Mouse (Mus musculus): ENCODE data around the gene Thbs1. TPM values are rescaled to one million over a fixed set of nuclear protein-coding genes. Genes with fewer than 3 reads are reported as not detected.
"Not testable (repeated sequence)": the region's sequence is repeated elsewhere in the genome, so short reads cannot be mapped to it uniquely, and the experiment has no call there.

Thbs1 gene
- polyA plus RNA-seq, 1 experiment from 2014 or later: 38.3 TPM

GRCm38 (mm10) chr2:118125943-118126470 lies 14.3 kb downstream of the Thbs1 start:
- WGBS: 43% methylated on average over 7 of the region's 7 CpGs
- peaks cover 50% of the 10 kb centered on the region for H3K36me3 ChIP-seq
- H3K9ac ChIP-seq: 0 out of 2 replicates have a peak overlapping the region, but pooled peaks have one; percentile 17
- H3K27ac ChIP-seq: peak overlapping the region; percentile 52
- H3K4me1 ChIP-seq: peaks cover 37% of the 10 kb centered on the region
- H3K4me2 ChIP-seq: peak overlapping the region; percentile 12; the same call in 1 of the 2 replicates
- no peak overlapping the region for H3K4me3 ChIP-seq (replicated peaks)
- H3K27me3 ChIP-seq: no peaks in the 10 kb centered on the region
- ATAC-seq (replicated peaks; ENCODE audit: low FRiP score): no peak
- no peaks in the 10 kb centered on the region for H3K9me3 ChIP-seq (replicated peaks)

GRCm38 (mm10) chr2:118127516-118128288 lies 16.0 kb downstream of the Thbs1 start:
- ATAC-seq (replicated peaks; ENCODE audit: low FRiP score): no peak
- H3K4me1 ChIP-seq: peaks cover 37% of the 10 kb centered on the region
- no peaks in the 10 kb centered on the region for H3K27me3 ChIP-seq
- 78% methylated on average over 5 of the region's 5 CpGs for WGBS
- no peak overlapping the region for H3K4me3 ChIP-seq (replicated peaks)
- no peak overlapping the region for H3K4me2 ChIP-seq
- no peaks in the 10 kb centered on the region for H3K9me3 ChIP-seq (replicated peaks)
- no peak overlapping the region for H3K9ac ChIP-seq
- 0 out of 2 replicates have a peak overlapping the region, but pooled peaks have one; percentile 32 for H3K27ac ChIP-seq
- H3K36me3 ChIP-seq: peaks cover 33% of the 10 kb centered on the region

GRCm38 (mm10) chr2:118128313-118128712 lies 16.6 kb downstream of the Thbs1 start:
- Histone ChIP-seq H3K9me3 (replicated peaks) (no peaks in the 10 kb centered on the region), H3K4me3 (replicated peaks) (no peak overlapping the region), H3K4me1 (peaks cover 37% of the 10 kb centered on the region), H3K27ac (no peak overlapping the region), H3K4me2 (no peak overlapping the region), H3K9ac (no peak overlapping the region), H3K36me3 (peaks cover 27% of the 10 kb centered on the region), H3K27me3 (no peaks in the 10 kb centered on the region)
- WGBS: 23% methylated on average over 3 of the region's 3 CpGs
- no peak for ATAC-seq (replicated peaks; ENCODE audit: low FRiP score)

GRCm38 (mm10) chr2:118137071-118137470 lies 25.4 kb downstream of the Thbs1 start:
- 82% methylated on average over 9 of the region's 9 CpGs for WGBS
- no peak for ATAC-seq (replicated peaks; ENCODE audit: low FRiP score)
- Histone ChIP-seq H3K4me3 (replicated peaks) (no peak overlapping the region), H3K9ac (no peak overlapping the region), H3K27me3 (no peaks in the 10 kb centered on the region), H3K9me3 (replicated peaks) (no peaks in the 10 kb centered on the region), H3K27ac (no peak overlapping the region), H3K4me2 (no peak overlapping the region), H3K4me1 (no peaks in the 10 kb centered on the region), H3K36me3 (no peaks in the 10 kb centered on the region)

- Histone ChIP-seq H3K27ac (no peak overlapping the region), H3K9me3 (replicated peaks) (no peaks in the 10 kb centered on the region), H3K4me1 (no peaks in the 10 kb centered on the region), H3K9ac (no peak overlapping the region), H3K4me2 (no peak overlapping the region), H3K27me3 (no peaks in the 10 kb centered on the region), H3K4me3 (replicated peaks) (no peak overlapping the region), H3K36me3 (no peaks in the 10 kb centered on the region)
- ATAC-seq (replicated peaks; ENCODE audit: low FRiP score): no peak
- 95% methylated on average over 2 of the region's 2 CpGs for WGBS
Observed at GRCm38 (mm10) chr2:118137776-118138175, 26.1 kb downstream of the Thbs1 start.

- H3K9ac ChIP-seq: no peak overlapping the region
- no peaks in the 10 kb centered on the region for H3K27me3 ChIP-seq
Observed at GRCm38 (mm10) chr2:118139261-118139660, 27.6 kb downstream of the Thbs1 start.

GRCm38 (mm10) chr2:118141651-118142050 lies 30.0 kb downstream of the Thbs1 start:
- no peak overlapping the region for H3K4me3 ChIP-seq (replicated peaks)
- H3K4me1 ChIP-seq: peaks cover 6% of the 10 kb centered on the region; the same call in 1 of the 2 replicates
- ATAC-seq (replicated peaks; ENCODE audit: low FRiP score): no peak
- H3K4me2 ChIP-seq: no peak overlapping the region
- no peak overlapping the region for H3K27ac ChIP-seq
- H3K9me3 ChIP-seq (replicated peaks): no peaks in the 10 kb centered on the region
- H3K9ac ChIP-seq: no peak overlapping the region
- no peaks in the 10 kb centered on the region for H3K36me3 ChIP-seq
- WGBS: 87% methylated on average over 10 of the region's 10 CpGs
- H3K27me3 ChIP-seq: no peaks in the 10 kb centered on the region

More at GRCm38 (mm10) chr2:118139261-118139660, 27.6 kb downstream of the Thbs1 start:
- H3K4me1 ChIP-seq: no peaks in the 10 kb centered on the region
- no peak overlapping the region for H3K27ac ChIP-seq
- H3K4me2 ChIP-seq: no peak overlapping the region
- no peak overlapping the region for H3K4me3 ChIP-seq (replicated peaks)
- H3K9me3 ChIP-seq (replicated peaks): no peaks in the 10 kb centered on the region
- 70% methylated on average over 6 of the region's 6 CpGs for WGBS
- ATAC-seq (replicated peaks; ENCODE audit: low FRiP score): no peak
- H3K36me3 ChIP-seq: no peaks in the 10 kb centered on the region

GRCm38 (mm10) chr2:118147749-118148148 lies 36.1 kb downstream of the Thbs1 start:
- not testable (repeated sequence) for H3K9ac ChIP-seq; ATAC-seq (replicated peaks; ENCODE audit: low FRiP score); H3K4me1 ChIP-seq; H3K36me3 ChIP-seq; H3K4me2 ChIP-seq; H3K27me3 ChIP-seq; H3K9me3 ChIP-seq (replicated peaks); H3K27ac ChIP-seq; H3K4me3 ChIP-seq (replicated peaks)
- 37% methylated on average over 3 of the region's 3 CpGs for WGBS

- Histone ChIP-seq H3K36me3 (no peaks in the 10 kb centered on the region), H3K4me2 (no peak overlapping the region), H3K27ac (no peak overlapping the region), H3K27me3 (no peaks in the 10 kb centered on the region), H3K4me3 (replicated peaks) (no peak overlapping the region), H3K9me3 (replicated peaks) (no peaks in the 10 kb centered on the region), H3K4me1 (peaks cover 6% of the 10 kb centered on the region; the same call in 1 of the 2 replicates), H3K9ac (no peak overlapping the region)
- ATAC-seq (replicated peaks; ENCODE audit: low FRiP score): no peak
- WGBS: 67% methylated on average over 4 of the region's 4 CpGs
Observed at GRCm38 (mm10) chr2:118148321-118149142, 36.9 kb downstream of the Thbs1 start.

GRCm38 (mm10) chr2:118149855-118150563 lies 38.3 kb downstream of the Thbs1 start:
- H3K4me2 ChIP-seq: no peak overlapping the region
- H3K4me3 ChIP-seq (replicated peaks): no peak overlapping the region
- no peak overlapping the region for H3K9ac ChIP-seq
- WGBS: 65% methylated on average over 12 of the region's 12 CpGs
- ATAC-seq (replicated peaks; ENCODE audit: low FRiP score): no peak
- no peaks in the 10 kb centered on the region for H3K9me3 ChIP-seq (replicated peaks)
- H3K36me3 ChIP-seq: no peaks in the 10 kb centered on the region
- H3K27ac ChIP-seq: no peak overlapping the region
- no peaks in the 10 kb centered on the region for H3K27me3 ChIP-seq
- H3K4me1 ChIP-seq: peaks cover 2% of the 10 kb centered on the region; the same call in 1 of the 2 replicates

- Histone ChIP-seq H3K27me3 (no peaks in the 10 kb centered on the region), H3K27ac (0 out of 2 replicates have a peak overlapping the region, but pooled peaks have one; percentile 18), H3K4me1 (peaks cover 19% of the 10 kb centered on the region), H3K4me2 (no peak overlapping the region), H3K9me3 (replicated peaks) (no peaks in the 10 kb centered on the region), H3K4me3 (replicated peaks) (no peak overlapping the region), H3K36me3 (no peaks in the 10 kb centered on the region), H3K9ac (no peak overlapping the region)
- 79% methylated on average over 3 of the region's 3 CpGs for WGBS
- ATAC-seq (replicated peaks; ENCODE audit: low FRiP score): no peak
Observed at GRCm38 (mm10) chr2:118158095-118158494, 46.4 kb downstream of the Thbs1 start.
